Mouse (Mus musculus): ENCODE results near the gene Tyrobp.

The Tyrobp gene

DNA sequence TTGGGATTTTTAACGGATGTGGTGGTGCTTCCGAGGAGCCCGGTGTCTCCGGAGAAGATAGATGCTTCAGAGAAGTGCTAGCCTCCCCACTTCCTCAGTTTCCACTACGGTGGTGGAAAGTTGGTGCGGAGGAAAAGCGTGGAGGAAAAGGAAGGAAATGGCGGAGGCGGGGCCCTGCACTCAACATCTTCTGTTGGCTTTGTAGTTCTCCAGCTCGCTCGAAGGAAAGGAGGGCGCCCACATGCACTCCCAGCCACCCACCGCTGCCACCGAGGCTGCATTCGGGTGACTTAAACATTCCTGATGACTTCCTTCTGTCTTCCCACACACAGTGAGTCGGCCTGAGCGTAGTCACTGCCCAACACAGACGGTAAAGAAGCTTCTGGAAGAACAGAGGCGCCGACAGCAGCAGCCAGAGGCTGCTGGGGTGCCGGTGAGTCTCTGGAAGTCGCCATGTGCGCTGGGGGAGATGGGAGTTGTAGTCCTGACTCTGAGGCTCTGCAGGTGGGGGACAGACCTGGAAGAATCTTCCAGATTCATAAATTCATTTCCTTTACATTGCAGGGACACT, 9.6 kb downstream of the Tyrobp start:
- DNase-seq (ENCODE audit: low spot score in 2 of 2) = no peak

GRCm38 (mm10) chr7:30429327-30429726, 15.8 kb downstream of the Tyrobp start:
- no peak for DNase-seq (ENCODE audit: low spot score in 2 of 2)

- no peak for DNase-seq (ENCODE audit: low spot score in 2 of 2)
Observed at GRCm38 (mm10) chr7:30430191-30430590, 16.6 kb downstream of the Tyrobp start.

DNA sequence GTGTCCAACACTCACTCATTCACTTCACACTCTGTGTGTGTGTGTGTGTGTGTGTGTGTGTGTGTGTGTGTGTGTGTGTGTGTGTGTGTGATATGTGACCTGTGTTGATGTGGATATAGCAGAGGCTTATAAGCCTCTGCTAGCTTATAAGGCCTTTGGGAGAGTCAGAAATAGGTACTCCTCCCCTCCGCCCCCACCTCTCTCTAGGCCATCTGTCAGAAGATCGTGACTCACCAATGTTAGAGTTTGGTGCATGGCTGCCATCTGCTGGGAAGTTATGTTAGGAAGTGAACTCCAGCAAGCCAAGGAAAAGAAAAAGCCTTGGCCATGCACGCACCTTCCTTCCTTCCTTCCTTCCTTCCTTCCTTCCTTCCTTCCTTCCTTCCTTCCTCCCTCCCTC, 18.2 kb downstream of the Tyrobp start:
- DNase-seq (ENCODE audit: low spot score in 2 of 2) = peak; percentile 32 to 54

GRCm38 (mm10) chr7:30434238-30434637, 20.7 kb downstream of the Tyrobp start:
- peak; percentile 35 to 46 for DNase-seq (ENCODE audit: low spot score in 2 of 2)

- DNase-seq (ENCODE audit: low spot score in 2 of 2) = no peak
Observed at GRCm38 (mm10) chr7:30434701-30435100, 21.1 kb downstream of the Tyrobp start.

GRCm38 (mm10) chr7:30435156-30435555, 21.6 kb downstream of the Tyrobp start:
- DNase-seq (ENCODE audit: low spot score in 2 of 2) = no peak

GRCm38 (mm10) chr7:30436879-30437278, 23.3 kb downstream of the Tyrobp start:
- DNase-seq (ENCODE audit: low spot score in 2 of 2) = no peak

GRCm38 (mm10) chr7:30439734-30440133, 26.2 kb downstream of the Tyrobp start:
- DNase-seq (ENCODE audit: low spot score in 2 of 2) = no peak

DNA sequence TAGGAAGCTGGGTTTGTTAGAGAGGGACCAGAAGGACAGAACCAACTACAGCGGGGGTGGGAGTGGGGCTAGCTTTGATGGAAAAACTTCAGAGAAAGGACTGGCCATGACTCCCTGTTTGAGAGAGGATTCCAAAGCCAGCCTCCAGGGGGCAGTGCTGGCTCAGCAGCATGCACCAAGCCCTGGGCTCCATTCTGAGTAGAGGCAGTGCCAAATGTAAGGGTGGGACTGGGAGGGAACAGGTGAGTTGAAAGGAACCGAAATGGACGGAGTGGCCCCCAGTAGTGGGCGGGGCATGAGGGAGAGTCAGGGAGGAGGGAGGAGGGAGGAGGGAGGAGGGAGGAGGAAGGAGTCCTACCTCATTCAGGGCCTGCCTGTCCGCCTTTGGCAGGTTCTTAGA, 27.1 kb downstream of the Tyrobp start:
- DNase-seq (ENCODE audit: low spot score in 2 of 2) = no peak

DNA sequence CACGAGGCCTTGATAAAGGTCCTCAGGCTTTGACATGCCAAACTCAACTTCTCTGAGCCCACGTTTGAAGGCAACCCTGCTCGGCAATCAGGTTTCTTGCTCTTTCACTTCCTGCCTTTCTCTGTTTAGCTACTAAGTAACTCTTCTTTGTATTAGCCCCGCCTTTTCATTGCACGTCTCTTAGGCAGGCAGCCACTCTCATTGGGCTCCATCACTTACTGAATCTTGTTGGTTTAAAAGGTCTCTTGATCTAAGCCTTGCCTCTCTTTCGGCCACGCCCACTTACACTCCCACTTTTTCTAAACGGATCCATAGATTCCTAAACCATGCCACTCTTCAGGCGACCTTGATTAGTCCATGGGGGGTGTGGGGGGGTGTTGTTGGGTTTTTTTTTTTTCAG, 30.1 kb downstream of the Tyrobp start:
- no peak for DNase-seq (ENCODE audit: low spot score in 2 of 2)

- no peak for DNase-seq (ENCODE audit: low spot score in 2 of 2)
Observed at GRCm38 (mm10) chr7:30444154-30444970, 30.8 kb downstream of the Tyrobp start.

- peak; percentile 20 to 26 for DNase-seq (ENCODE audit: low spot score in 2 of 2)
Observed at GRCm38 (mm10) chr7:30444971-30445751, 31.6 kb downstream of the Tyrobp start, which contains the start of gene Aplp1. TSS of gene Aplp1 (minus strand) at chr7:30445535.

- no peak for DNase-seq (ENCODE audit: low spot score in 2 of 2)
Observed at GRCm38 (mm10) chr7:30450241-30450640, 36.7 kb downstream of the Tyrobp start.

- DNase-seq (ENCODE audit: low spot score in 2 of 2) = no peak
Observed at GRCm38 (mm10) chr7:30453327-30453726, 39.8 kb downstream of the Tyrobp start.

DNA sequence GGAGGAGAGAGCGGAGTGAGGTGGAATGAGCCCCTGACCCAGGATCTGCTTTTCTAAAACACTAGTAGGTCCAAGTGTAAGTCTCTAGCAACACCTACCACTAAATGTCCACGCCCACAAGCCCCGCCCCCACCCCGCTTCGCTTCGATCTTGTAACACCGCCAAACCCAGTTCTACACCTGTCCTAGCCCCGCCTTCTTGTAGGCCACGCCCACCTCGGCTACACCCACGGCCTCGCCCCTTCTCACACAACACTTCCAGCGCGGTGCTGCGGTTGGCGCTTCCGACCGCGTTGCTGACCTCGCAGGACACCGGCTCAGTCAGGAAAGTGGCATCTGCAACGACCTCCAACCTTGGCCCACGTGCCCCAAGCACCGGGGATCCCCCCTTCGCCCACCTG, 40.2 kb downstream of the Tyrobp start:
- peak in 1 of 2 experiments; percentile 27 for DNase-seq (ENCODE audit: low spot score in 2 of 2)

DNA sequence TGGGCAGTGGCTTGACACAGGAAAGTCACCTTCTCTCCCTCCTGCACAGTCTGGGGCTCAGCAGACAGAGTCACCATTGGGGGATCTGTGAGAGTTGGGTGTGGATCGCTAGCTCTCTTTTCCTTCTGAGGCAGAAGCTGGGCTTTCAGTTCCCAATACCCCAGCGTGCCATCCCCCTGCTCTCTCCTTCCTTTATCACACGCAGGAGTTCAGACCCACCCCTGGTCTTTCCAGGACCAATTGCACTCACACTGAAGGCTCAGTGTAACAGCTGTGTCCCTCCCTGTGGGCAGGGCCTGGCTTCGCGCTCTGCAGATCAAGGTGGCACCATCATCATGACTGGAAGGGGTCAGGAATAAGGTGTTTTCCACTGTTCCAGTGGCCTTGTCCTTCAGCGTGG, 40.7 kb downstream of the Tyrobp start:
- no peak for DNase-seq (ENCODE audit: low spot score in 2 of 2)

- no peak for DNase-seq (ENCODE audit: low spot score in 2 of 2)
Observed at GRCm38 (mm10) chr7:30456487-30456886, 42.9 kb downstream of the Tyrobp start.

DNA sequence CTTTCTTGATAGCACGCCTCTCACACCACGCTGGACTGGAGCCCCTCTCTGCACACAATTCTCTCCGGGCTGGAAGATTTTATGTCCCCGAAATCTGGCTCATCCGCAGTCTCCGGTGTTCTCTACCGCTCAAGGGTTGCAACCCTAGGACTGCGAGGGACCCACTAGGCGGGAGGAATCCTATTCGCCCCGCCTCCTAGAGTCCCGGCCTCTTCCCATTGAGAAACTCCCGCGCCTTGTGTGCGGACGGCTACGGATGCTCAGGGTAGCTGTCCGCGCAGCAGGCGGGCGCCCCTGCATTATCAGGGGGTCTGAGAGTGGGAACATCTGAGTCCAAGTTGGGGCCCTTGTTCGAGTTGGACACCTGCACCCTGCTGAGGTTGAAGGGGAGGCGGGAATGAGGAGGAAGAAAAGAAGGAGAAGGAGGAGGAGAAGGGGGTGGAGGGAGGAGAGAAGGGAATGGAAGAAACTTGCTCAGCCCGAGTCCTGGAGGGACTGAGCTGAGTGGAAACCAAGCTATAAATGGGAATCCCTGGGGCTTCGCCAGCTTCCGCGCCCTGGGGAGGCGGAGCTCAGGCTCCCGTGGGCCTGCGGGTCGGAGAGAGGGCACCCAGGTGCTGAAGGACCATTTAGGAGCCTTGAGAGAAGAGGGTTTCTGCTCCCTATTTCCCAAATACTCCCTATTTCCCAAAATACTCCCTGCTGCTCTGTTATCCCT, 43.5 kb downstream of the Tyrobp start:
- DNase-seq (ENCODE audit: low spot score in 2 of 2) = no peak

- no peak for DNase-seq (ENCODE audit: low spot score in 2 of 2)
Observed at GRCm38 (mm10) chr7:30457629-30458330, 44.2 kb downstream of the Tyrobp start, which contains the start of the genes Kirrel2 and Nphs1. TSS of gene Kirrel2 (minus strand) at chr7:30457690. TSS of gene Nphs1 (plus strand) at chr7:30458315.

GRCm38 (mm10) chr7:30459484-30459883, 45.9 kb downstream of the Tyrobp start:
- DNase-seq (ENCODE audit: low spot score in 2 of 2) = no peak

Measured in urinary bladder, postnatal 36 days (tissue).